Mouse (Mus musculus) erythroid progenitor cell, adult 5-6 weeks (primary cell): ENCODE measurements around the gene Emp2. TPM values are rescaled to one million over a fixed set of nuclear protein-coding genes. Genes with fewer than 3 reads are reported as not detected.
"Not testable (repeated sequence)": the region's sequence is repeated elsewhere in the genome, so short reads cannot be mapped to it uniquely, and the experiment has no call there.

Experiments
- ATAC-seq: replicated peaks from 2 replicates; pipeline ENCODE4 v1.8.0; 2016; ENCODE audit warnings: moderate number of reproducible peaks, mild to moderate bottlenecking, moderate TSS enrichment, inconsistent platforms; ENCODE audit not compliant: poor library complexity, low FRiP score, severe bottlenecking
- total RNA-seq, 2 experiments: library from RNA; stranded (forward) in 1 of 2; stranded (reverse) in 1 of 2; fragments of 150-400 nt in 1 of 2; fragments of 186-747, 209-891 nt in 1 of 2; gene quantifications; 2 replicates each; pipeline versions ENCODE4 v1.2.3 to v1.2.4; 2015 to 2017; ENCODE audit warnings: low replicate concordance in 2 of 2

Emp2 gene
- total RNA-seq, 2 experiments from 2014 or later = not detected

- not testable (repeated sequence) for ATAC-seq
Observed at GRCm38 (mm10) chr16:10276778-10277177, 37.0 kb downstream of the Emp2 start.

DNA sequence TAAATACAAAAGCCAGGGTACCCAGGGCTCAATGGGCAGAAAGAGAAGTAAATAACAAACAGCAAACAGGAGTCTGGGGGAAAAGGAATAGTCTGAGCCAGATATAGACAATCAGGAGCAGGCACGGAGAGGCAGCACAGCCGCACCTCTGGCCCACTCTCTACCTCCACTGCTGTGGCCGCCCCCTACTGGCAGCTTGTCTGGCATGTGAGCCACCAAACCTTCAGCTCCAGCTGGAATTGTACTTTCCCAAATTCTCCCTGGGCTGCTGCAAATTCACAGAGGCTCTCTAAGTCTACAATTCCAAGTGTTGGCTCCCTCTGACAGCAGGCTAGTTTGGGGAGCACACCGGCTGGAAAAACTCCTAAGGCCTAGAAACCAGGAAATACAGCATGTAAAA, 39.3 kb downstream of the Emp2 start:
- ATAC-seq = no peak

DNA sequence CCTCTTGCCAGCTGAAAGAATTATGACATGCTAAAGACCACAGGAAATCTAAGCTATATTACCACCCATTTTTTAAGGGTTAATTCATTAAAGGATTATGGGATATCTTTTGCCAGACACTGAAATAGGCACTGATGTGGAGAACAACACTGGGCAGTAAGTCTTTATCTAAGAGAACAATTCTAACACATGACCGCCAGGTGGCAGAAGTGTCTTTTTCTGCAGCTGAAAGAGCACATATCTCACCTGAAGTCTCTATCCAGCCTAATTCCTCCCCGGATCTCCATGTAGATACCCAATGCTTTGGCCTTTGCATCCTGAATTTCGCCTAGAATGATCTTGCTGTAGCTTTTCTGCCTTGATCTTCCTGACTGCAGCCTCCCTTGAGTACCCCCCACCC, 41.5 kb downstream of the Emp2 start:
- ATAC-seq = no peak

DNA sequence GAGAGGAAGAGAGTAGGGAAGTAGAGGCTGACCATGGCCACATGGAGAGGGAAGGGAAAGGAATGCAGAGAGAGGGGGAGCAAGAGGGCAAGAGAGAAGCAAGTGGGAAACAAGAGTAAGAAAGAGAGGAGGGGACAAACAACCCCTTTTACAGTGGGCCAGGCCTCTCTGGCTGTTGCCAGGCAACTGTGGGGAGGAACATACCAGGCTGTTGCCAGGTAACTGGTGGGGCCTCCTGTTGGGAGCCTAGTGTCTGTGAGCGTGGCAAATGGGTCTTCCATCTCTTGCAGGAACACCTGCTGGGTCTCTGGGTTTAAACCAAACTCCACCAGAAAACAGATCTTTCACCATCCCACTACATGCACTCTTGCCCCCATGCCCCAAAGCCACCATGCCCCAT, 59.8 kb downstream of the Emp2 start:
- no peak for ATAC-seq

DNA sequence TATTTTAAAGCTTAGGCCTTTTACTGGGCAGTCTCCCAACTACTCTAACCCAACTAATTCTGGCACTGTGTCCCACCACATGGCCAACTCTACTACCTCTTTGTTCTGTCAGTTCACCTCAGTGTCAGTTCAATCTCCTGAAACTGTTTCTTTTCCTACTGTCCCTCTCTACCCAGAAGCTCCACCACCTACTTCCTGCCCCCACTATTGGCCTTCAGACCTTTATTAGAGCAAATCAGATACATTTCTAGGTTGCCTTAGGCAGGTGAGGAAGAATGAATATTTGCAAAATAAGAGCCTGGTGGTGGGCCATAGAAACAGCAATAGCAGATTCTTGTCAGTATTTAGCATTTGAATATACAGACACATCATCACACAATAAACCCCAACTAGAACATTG, 77.2 kb downstream of the Emp2 start:
- no peak for ATAC-seq

Other genes with a start within 250 kb of the Emp2 start
- gene Rpl39l, start 143.7 kb downstream of the Emp2 start, total RNA-seq (2015; ENCODE audit: low replicate concordance) = 8.4 TPM in 1 of 2 replicates, not detected in the other
- not detected in 2 replicates for gene Rpl39l, start 143.7 kb downstream of the Emp2 start, total RNA-seq (2017; ENCODE audit: low replicate concordance)
- gene Atf7ip2, start 121.3 kb downstream of the Emp2 start, total RNA-seq (2015; ENCODE audit: low replicate concordance) = not detected in 2 replicates
- gene Atf7ip2, start 121.3 kb downstream of the Emp2 start, total RNA-seq (2017; ENCODE audit: low replicate concordance) = not detected in 2 replicates
- 0.84 TPM in 1 of 2 replicates, not detected in the other for gene Tekt5, start 81.5 kb upstream of the Emp2 start, total RNA-seq (2015; ENCODE audit: low replicate concordance)
- not detected in 2 replicates for gene Tekt5, start 81.5 kb upstream of the Emp2 start, total RNA-seq (2017; ENCODE audit: low replicate concordance)
- gene Nubp1, start 98.0 kb upstream of the Emp2 start, total RNA-seq (2015; ENCODE audit: low replicate concordance) = 12.6 and 21.4 TPM in 2 replicates
- gene Nubp1, start 98.0 kb upstream of the Emp2 start, total RNA-seq (2017; ENCODE audit: low replicate concordance) = 11.4 and 20.5 TPM in 2 replicates
- not detected in 2 replicates for gene Tvp23a, start 133.4 kb upstream of the Emp2 start, total RNA-seq (2015; ENCODE audit: low replicate concordance)
- gene Tvp23a, start 133.4 kb upstream of the Emp2 start, total RNA-seq (2017; ENCODE audit: low replicate concordance) = not detected in 2 replicates
- gene Ciita, start 166.1 kb upstream of the Emp2 start, total RNA-seq (2015; ENCODE audit: low replicate concordance) = 0.36 and 0.84 TPM in 2 replicates
- gene Ciita, start 166.1 kb upstream of the Emp2 start, total RNA-seq (2017; ENCODE audit: low replicate concordance) = 0.26 and 0.30 TPM in 2 replicates
- 2.2 and 5.4 TPM in 2 replicates for gene Dexi, start 229.1 kb upstream of the Emp2 start, total RNA-seq (2015; ENCODE audit: low replicate concordance)
- 1.8 TPM in 1 of 2 replicates, not detected in the other for gene Dexi, start 229.1 kb upstream of the Emp2 start, total RNA-seq (2017; ENCODE audit: low replicate concordance)
- 6.7 and 8.6 TPM in 2 replicates for gene Clec16a, start 231.4 kb upstream of the Emp2 start, total RNA-seq (2015; ENCODE audit: low replicate concordance)
- 4.0 and 5.4 TPM in 2 replicates for gene Clec16a, start 231.4 kb upstream of the Emp2 start, total RNA-seq (2017; ENCODE audit: low replicate concordance)